Mouse (Mus musculus): ENCODE measurements around the gene Slamf7. TPM values are rescaled to one million over a fixed set of nuclear protein-coding genes. Genes with fewer than 3 reads are reported as not detected.

Gene Slamf7
- polyA plus RNA-seq, 1 experiment from 2014 or later: not detected

- no peaks in the 10 kb centered on the region for H3K4me1 ChIP-seq (replicated peaks; ENCODE audit: control insufficient read depth, insufficient read depth, low read length)
- H3K9ac ChIP-seq (ENCODE audit: low read depth, low read length): no peak overlapping the region
- no peaks in the 10 kb centered on the region for H3K36me3 ChIP-seq (ENCODE audit: control insufficient read depth, insufficient read depth, low read length)
- H3K4me3 ChIP-seq (ENCODE audit: low read depth, low read length): no peak overlapping the region
- no peaks in the 10 kb centered on the region for H3K9me3 ChIP-seq (ENCODE audit: control insufficient read depth, low read length)
- no peak overlapping the region for H3K4me2 ChIP-seq (replicated peaks; ENCODE audit: low read depth, low read length)
- WGBS: 94% methylated on average over 2 of the region's 2 CpGs
- H3K27me3 ChIP-seq (ENCODE audit: control insufficient read depth, insufficient read depth, low read length): no peaks in the 10 kb centered on the region
- no peak for ATAC-seq (ENCODE audit: low FRiP score)
- DNase-seq (ENCODE audit: low spot score): peak; percentile 14
- H3K27ac ChIP-seq (ENCODE audit: low read depth, low read length): no peak overlapping the region
Measured at GRCm38 (mm10) chr1:171610026-171610425, 42.8 kb downstream of the Slamf7 start.

GRCm38 (mm10) chr1:171607176-171607575, 45.7 kb downstream of the Slamf7 start, which contains the start of gene Ly9:
Ly9 (minus strand) TSS chr1:171607410.
- WGBS: 88% methylated on average over 9 of the region's 9 CpGs
- no peak for DNase-seq (ENCODE audit: low spot score)
- no peaks in the 10 kb centered on the region for H3K27me3 ChIP-seq (ENCODE audit: control insufficient read depth, insufficient read depth, low read length)
- no peak within 1 kb of the TSS for H3K4me3 ChIP-seq (ENCODE audit: low read depth, low read length)
- no peak within 1 kb of the TSS for H3K4me2 ChIP-seq (replicated peaks; ENCODE audit: low read depth, low read length)
- no peak within 1 kb of the TSS for H3K9ac ChIP-seq (ENCODE audit: low read depth, low read length)
- no peaks in the 10 kb centered on the region for H3K4me1 ChIP-seq (replicated peaks; ENCODE audit: control insufficient read depth, insufficient read depth, low read length)
- H3K36me3 ChIP-seq (ENCODE audit: control insufficient read depth, insufficient read depth, low read length): no peaks in the 10 kb centered on the region
- no peaks in the 10 kb centered on the region for H3K9me3 ChIP-seq (ENCODE audit: control insufficient read depth, low read length)
- ATAC-seq (ENCODE audit: low FRiP score): no peak
- H3K27ac ChIP-seq (ENCODE audit: low read depth, low read length): no peak within 1 kb of the TSS

GRCm38 (mm10) chr1:171606656-171607055, 46.2 kb downstream of the Slamf7 start:
- ATAC-seq (ENCODE audit: low FRiP score) (no peak), DNase-seq (ENCODE audit: low spot score) (no peak)
- Histone ChIP-seq H3K27ac (ENCODE audit: low read depth, low read length) (no peak overlapping the region), H3K9me3 (ENCODE audit: control insufficient read depth, low read length) (no peaks in the 10 kb centered on the region), H3K4me2 (replicated peaks; ENCODE audit: low read depth, low read length) (no peak overlapping the region), H3K36me3 (ENCODE audit: control insufficient read depth, insufficient read depth, low read length) (no peaks in the 10 kb centered on the region), H3K4me1 (replicated peaks; ENCODE audit: control insufficient read depth, insufficient read depth, low read length) (no peaks in the 10 kb centered on the region), H3K4me3 (ENCODE audit: low read depth, low read length) (no peak overlapping the region), H3K27me3 (ENCODE audit: control insufficient read depth, insufficient read depth, low read length) (no peaks in the 10 kb centered on the region), H3K9ac (ENCODE audit: low read depth, low read length) (no peak overlapping the region)
- WGBS: 80% methylated on average over 3 of the region's 3 CpGs

GRCm38 (mm10) chr1:171604686-171605085, 48.1 kb downstream of the Slamf7 start:
- no peak for ATAC-seq (ENCODE audit: low FRiP score)
- no peak for DNase-seq (ENCODE audit: low spot score)
- Histone ChIP-seq H3K36me3 (ENCODE audit: control insufficient read depth, insufficient read depth, low read length) (no peaks in the 10 kb centered on the region), H3K4me2 (replicated peaks; ENCODE audit: low read depth, low read length) (no peak overlapping the region), H3K9ac (ENCODE audit: low read depth, low read length) (no peak overlapping the region), H3K4me3 (ENCODE audit: low read depth, low read length) (no peak overlapping the region), H3K27ac (ENCODE audit: low read depth, low read length) (no peak overlapping the region), H3K4me1 (replicated peaks; ENCODE audit: control insufficient read depth, insufficient read depth, low read length) (no peaks in the 10 kb centered on the region), H3K27me3 (ENCODE audit: control insufficient read depth, insufficient read depth, low read length) (no peaks in the 10 kb centered on the region), H3K9me3 (ENCODE audit: control insufficient read depth, low read length) (no peaks in the 10 kb centered on the region)
- WGBS: 78% methylated on average over 3 of the region's 3 CpGs

GRCm38 (mm10) chr1:171584584-171584983, 68.3 kb downstream of the Slamf7 start:
- Histone ChIP-seq H3K9ac (ENCODE audit: low read depth, low read length) (no peak overlapping the region), H3K4me3 (ENCODE audit: low read depth, low read length) (no peak overlapping the region), H3K27me3 (ENCODE audit: control insufficient read depth, insufficient read depth, low read length) (no peaks in the 10 kb centered on the region), H3K27ac (ENCODE audit: low read depth, low read length) (no peak overlapping the region), H3K4me1 (replicated peaks; ENCODE audit: control insufficient read depth, insufficient read depth, low read length) (no peaks in the 10 kb centered on the region), H3K36me3 (ENCODE audit: control insufficient read depth, insufficient read depth, low read length) (no peaks in the 10 kb centered on the region), H3K9me3 (ENCODE audit: control insufficient read depth, low read length) (no peaks in the 10 kb centered on the region), H3K4me2 (replicated peaks; ENCODE audit: low read depth, low read length) (no peak overlapping the region)
- DNase-seq (ENCODE audit: low spot score) (no peak), ATAC-seq (ENCODE audit: low FRiP score) (no peak)
- 86% methylated on average over 2 of the region's 2 CpGs for WGBS

Other genes with a start within 250 kb of the Slamf7 start
- 122 and 143 TPM in 2 replicates for gene Usf1, start 241.7 kb downstream of the Slamf7 start, polyA plus RNA-seq (2014; fragmentation: Nextera tagmentation; extraction: Ambion mirVana)
- gene Tstd1, start 234.2 kb downstream of the Slamf7 start, polyA plus RNA-seq (2014; fragmentation: Nextera tagmentation; extraction: Ambion mirVana): 3.3 and 4.3 TPM in 2 replicates
- gene F11r, start 215.5 kb downstream of the Slamf7 start, polyA plus RNA-seq (2014; fragmentation: Nextera tagmentation; extraction: Ambion mirVana): 16.9 and 20.1 TPM in 2 replicates
- 15.4 and 17.5 TPM in 2 replicates for gene Alyref2, start 149.6 kb downstream of the Slamf7 start, polyA plus RNA-seq (2014; fragmentation: Nextera tagmentation; extraction: Ambion mirVana)
- not detected in 2 replicates for gene Itln1, start 117.7 kb downstream of the Slamf7 start, polyA plus RNA-seq (2014; fragmentation: Nextera tagmentation; extraction: Ambion mirVana)
- not detected in 2 replicates for gene Cd244a, start 93.8 kb downstream of the Slamf7 start, polyA plus RNA-seq (2014; fragmentation: Nextera tagmentation; extraction: Ambion mirVana)
- not detected in 2 replicates for gene Ly9, start 45.6 kb downstream of the Slamf7 start, polyA plus RNA-seq (2014; fragmentation: Nextera tagmentation; extraction: Ambion mirVana)
- 0.60 and 1.1 TPM in 2 replicates for gene Cd48, start 29.0 kb upstream of the Slamf7 start, polyA plus RNA-seq (2014; fragmentation: Nextera tagmentation; extraction: Ambion mirVana)
- gene Slamf1, start 114.1 kb upstream of the Slamf7 start, polyA plus RNA-seq (2014; fragmentation: Nextera tagmentation; extraction: Ambion mirVana): 0.17 and 0.25 TPM in 2 replicates
- gene Cd84, start 186.7 kb upstream of the Slamf7 start, polyA plus RNA-seq (2014; fragmentation: Nextera tagmentation; extraction: Ambion mirVana): 0.64 and 0.77 TPM in 2 replicates
- not detected in 2 replicates for gene Gm10521, start 242.6 kb upstream of the Slamf7 start, polyA plus RNA-seq (2014; fragmentation: Nextera tagmentation; extraction: Ambion mirVana)

Data from hindbrain, embryonic 11.5 days (tissue).